Mouse (Mus musculus) kidney, postnatal 0 days (tissue): ENCODE measurements around the gene Grm7. TPM values are rescaled to one million over a fixed set of nuclear protein-coding genes. Genes with fewer than 3 reads are reported as not detected.
A peak's percentile ranks its signal among the peaks of the same experiment; 100 is the strongest.

Experiments
- ATAC-seq: fragments of 200-750 bp; cut with Nextera tagmentation; replicated peaks from 2 replicates; pipeline ENCODE4 v1.8.0; 2017; ENCODE audit warnings: low read depth, moderate number of reproducible peaks, moderate TSS enrichment, moderate library complexity; ENCODE audit not compliant: low FRiP score
- DNase-seq: peaks from one replicate; pipeline ENCODE4 v3.0.0-alpha.2; 2016; ENCODE audit warnings: low spot score
- H3K27ac ChIP-seq: fragments of 300-500 bp; sonication (generic); 2 replicates; pipeline ENCODE4 v1.5.1; 2014; ENCODE audit warnings: mild to moderate bottlenecking
- H3K27me3 ChIP-seq: fragments of 300-500 bp; sonication (generic); 2 replicates; pipeline ENCODE4 v1.6.1; 2014; ENCODE audit warnings: low read length, mixed read lengths; ENCODE audit not compliant: insufficient read depth
- H3K36me3 ChIP-seq: fragments of 300-500 bp; sonication (generic); 2 replicates; pipeline ENCODE4 v1.6.1; 2014; ENCODE audit warnings: low read length, mixed read lengths; ENCODE audit not compliant: insufficient read depth
- H3K4me1 ChIP-seq: fragments of 300-500 bp; sonication (generic); replicated peaks from 2 replicates; pipeline ENCODE4 v1.6.1; 2014; ENCODE audit warnings: antibody characterized with exemption, low read length, mixed read lengths; ENCODE audit not compliant: insufficient read depth
- H3K4me2 ChIP-seq: fragments of 300-500 bp; sonication (generic); 2 replicates; pipeline ENCODE4 v1.6.1; 2014; ENCODE audit warnings: mild to moderate bottlenecking, low read length, moderate library complexity, mixed read lengths
- H3K4me3 ChIP-seq: fragments of 300-500 bp; sonication (generic); replicated peaks from 2 replicates; pipeline ENCODE4 v1.5.1; 2014; ENCODE audit warnings: low read depth, low read length
- H3K9ac ChIP-seq: fragments of 300-500 bp; sonication (generic); 2 replicates; pipeline ENCODE4 v1.6.1; 2014; ENCODE audit warnings: low read depth, low read length
- H3K9me3 ChIP-seq: fragments of 300-500 bp; sonication (generic); replicated peaks from 2 replicates; pipeline ENCODE4 v1.6.1; 2016; ENCODE audit warnings: low read length, inconsistent platforms, mixed read lengths
- CTCF ChIP-seq: IDR thresholded peaks from 2 replicates; pipeline ENCODE4 v1.5.1; 2016; ENCODE audit warnings: antibody characterized with exemption, low read depth, mild to moderate bottlenecking, moderate library complexity
- WGBS: fragments of 180-500 bp; shearing (Covaris S2); extraction: QIAGEN DNeasy Blood & Tissue Kit; methylation state at CpG from one replicate; pipeline ENCODE4 v1.1.7; 2014; 5-methylcytosine and 5-hydroxymethylcytosine counted together
- polyA plus RNA-seq: library from polyadenylated mRNA; unstranded; fragments of >200 nt; fragmentation: Nextera tagmentation; extraction: Ambion mirVana; gene quantifications from 2 replicates; pipeline ENCODE4 v1.2.1, GENCODE M21; 2015

Grm7 gene
- polyA plus RNA-seq, 1 experiment from 2014 or later, result 2.3 TPM

DNA sequence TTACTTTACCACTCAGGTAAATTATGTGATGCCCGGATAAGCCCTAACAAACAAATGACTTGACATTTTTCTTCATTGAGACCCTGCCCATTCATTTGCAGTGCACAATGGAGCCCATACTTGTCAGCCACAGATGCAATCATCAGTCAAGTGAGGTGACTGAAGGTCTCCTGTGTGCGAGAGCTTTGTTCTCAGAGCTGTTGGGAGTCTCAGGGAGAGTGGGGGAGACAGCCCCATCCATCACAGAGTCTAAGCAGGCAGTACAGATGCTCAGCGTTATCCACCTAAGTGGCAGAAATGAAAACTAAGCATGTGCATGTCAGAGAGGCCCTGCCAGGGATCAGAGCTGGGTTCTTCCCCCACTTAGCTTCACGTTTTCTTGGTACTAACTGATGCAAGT, 631.3 kb downstream of the Grm7 start:
- no peaks in the 10 kb centered on the region for H3K9me3 ChIP-seq
- H3K4me2 ChIP-seq, result no peak overlapping the region
- 45% methylated on average over 4 of the region's 4 CpGs for WGBS
- H3K4me1 ChIP-seq, result no peaks in the 10 kb centered on the region
- TF ChIP-seq CTCF, result no peak
- ATAC-seq (no peak), DNase-seq (no peak)
- no peak overlapping the region for H3K27ac ChIP-seq
- no peak overlapping the region for H3K4me3 ChIP-seq
- no peaks in the 10 kb centered on the region for H3K27me3 ChIP-seq
- no peak overlapping the region for H3K9ac ChIP-seq
- no peaks in the 10 kb centered on the region for H3K36me3 ChIP-seq

DNA sequence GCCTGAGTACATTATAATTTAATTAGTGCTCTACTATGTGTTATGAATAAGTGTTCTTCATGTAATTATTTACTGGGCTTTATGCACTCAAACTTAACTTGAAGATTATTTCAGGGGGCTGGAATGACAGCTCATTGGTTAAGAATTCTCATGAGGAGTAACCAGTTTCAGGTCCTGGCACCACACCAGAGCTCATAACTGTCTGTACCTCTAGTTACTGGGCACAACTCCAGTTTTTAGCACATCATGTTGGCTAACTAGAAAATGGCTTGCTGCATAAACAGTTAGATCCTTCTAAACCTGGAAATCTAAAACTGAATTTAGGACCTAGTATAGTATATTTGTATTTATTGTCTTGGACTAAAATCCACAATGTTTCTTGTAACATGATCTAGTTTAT, 633.1 kb downstream of the Grm7 start:
- H3K27me3 ChIP-seq, result no peaks in the 10 kb centered on the region
- no peak overlapping the region for H3K27ac ChIP-seq
- no peaks in the 10 kb centered on the region for H3K4me1 ChIP-seq
- DNase-seq, result no peak
- H3K36me3 ChIP-seq, result no peaks in the 10 kb centered on the region
- TF ChIP-seq CTCF, result no peak
- no peak for ATAC-seq
- no peak overlapping the region for H3K4me3 ChIP-seq
- H3K9ac ChIP-seq, result no peak overlapping the region
- H3K9me3 ChIP-seq, result no peaks in the 10 kb centered on the region
- H3K4me2 ChIP-seq, result no peak overlapping the region

GRCm38 (mm10) chr6:111293505-111294001, 648.2 kb downstream of the Grm7 start:
- no peak overlapping the region for H3K4me2 ChIP-seq
- no peak overlapping the region for H3K4me3 ChIP-seq
- 78% methylated on average over 5 of the region's 5 CpGs for WGBS
- ATAC-seq (no peak), DNase-seq (no peak)
- TF ChIP-seq CTCF, result no peak
- no peaks in the 10 kb centered on the region for H3K9me3 ChIP-seq
- H3K36me3 ChIP-seq, result no peaks in the 10 kb centered on the region
- no peaks in the 10 kb centered on the region for H3K4me1 ChIP-seq
- no peak overlapping the region for H3K9ac ChIP-seq
- no peak overlapping the region for H3K27ac ChIP-seq
- no peaks in the 10 kb centered on the region for H3K27me3 ChIP-seq

DNA sequence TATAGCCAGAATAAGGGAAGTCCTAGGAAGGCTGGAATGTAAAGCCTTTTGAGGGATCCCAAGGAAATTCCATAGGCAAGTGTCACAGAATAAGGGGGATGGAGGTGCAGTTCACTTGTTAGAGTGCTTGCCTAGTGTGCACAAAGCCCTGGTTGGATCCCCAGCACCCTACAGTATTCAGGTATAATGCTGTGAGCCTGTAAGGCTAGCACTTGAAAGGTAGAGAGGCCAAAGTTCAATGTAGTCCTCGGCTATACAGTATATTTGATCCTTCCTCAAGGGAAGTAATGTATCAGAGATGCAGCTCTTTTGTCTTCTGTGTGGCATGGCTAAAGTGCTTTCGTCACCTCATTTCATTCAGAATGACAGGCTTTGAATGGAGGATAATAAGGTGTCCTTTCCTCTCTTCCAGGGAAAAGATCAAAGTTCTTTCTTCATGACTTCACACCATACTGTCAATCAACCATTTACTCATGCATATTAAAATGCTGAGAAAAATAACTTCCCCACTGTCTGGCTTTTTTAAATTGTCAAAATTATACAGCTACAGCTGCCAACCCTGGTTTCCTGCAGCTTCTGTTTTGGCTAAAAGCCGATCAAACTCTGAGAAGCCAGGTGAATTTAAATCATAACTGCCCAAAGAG, 658.7 kb downstream of the Grm7 start:
- H3K4me3 ChIP-seq, result no peak overlapping the region
- 62% methylated on average over 3 of the region's 3 CpGs for WGBS
- no peak for TF ChIP-seq CTCF
- no peaks in the 10 kb centered on the region for H3K36me3 ChIP-seq
- DNase-seq, result no peak
- ATAC-seq, result no peak
- no peak overlapping the region for H3K9ac ChIP-seq
- H3K4me1 ChIP-seq, result no peaks in the 10 kb centered on the region
- H3K27me3 ChIP-seq, result no peaks in the 10 kb centered on the region
- H3K9me3 ChIP-seq, result no peaks in the 10 kb centered on the region
- H3K27ac ChIP-seq, result no peak overlapping the region
- H3K4me2 ChIP-seq, result no peak overlapping the region

GRCm38 (mm10) chr6:111361681-111362080, 716.3 kb downstream of the Grm7 start:
- WGBS, result 45% methylated on average over 1 of the region's 1 CpGs
- Histone ChIP-seq H3K9ac (no peak overlapping the region), H3K4me3 (no peak overlapping the region), H3K27me3 (no peaks in the 10 kb centered on the region), H3K4me2 (no peak overlapping the region), H3K9me3 (no peaks in the 10 kb centered on the region), H3K36me3 (no peaks in the 10 kb centered on the region), H3K27ac (no peak overlapping the region), H3K4me1 (no peaks in the 10 kb centered on the region)
- DNase-seq, result peak; percentile 72
- no peak for ATAC-seq
- no peak for TF ChIP-seq CTCF

GRCm38 (mm10) chr6:111368111-111368510, 722.7 kb downstream of the Grm7 start:
- H3K4me3 ChIP-seq, result no peak overlapping the region
- 85% methylated on average over 3 of the region's 3 CpGs for WGBS
- no peak overlapping the region for H3K27ac ChIP-seq
- DNase-seq (no peak), ATAC-seq (no peak)
- H3K4me2 ChIP-seq, result no peak overlapping the region
- H3K9ac ChIP-seq, result no peak overlapping the region
- H3K4me1 ChIP-seq, result no peaks in the 10 kb centered on the region
- H3K9me3 ChIP-seq, result no peaks in the 10 kb centered on the region
- no peaks in the 10 kb centered on the region for H3K36me3 ChIP-seq
- no peaks in the 10 kb centered on the region for H3K27me3 ChIP-seq
- TF ChIP-seq CTCF, result no peak

DNA sequence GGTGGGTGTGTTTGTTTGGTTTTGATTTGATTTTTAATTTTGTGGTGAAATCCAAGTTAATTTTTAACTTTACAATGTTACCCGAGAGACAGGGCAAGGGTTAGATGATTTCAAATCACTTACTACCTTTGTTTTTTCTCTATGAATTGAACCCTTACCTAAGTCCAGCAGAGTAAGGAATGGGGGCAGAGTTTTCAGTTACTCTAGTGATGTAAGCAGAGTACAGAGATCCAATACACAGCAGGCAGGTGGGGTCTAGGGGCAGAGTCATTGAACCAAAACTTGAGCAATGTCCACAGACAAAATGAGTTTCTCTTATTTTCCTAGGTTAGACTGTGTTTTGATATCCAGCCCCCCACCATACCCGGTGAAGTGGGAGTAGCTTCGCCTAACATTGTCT, 723.2 kb downstream of the Grm7 start:
- no peak for TF ChIP-seq CTCF
- H3K36me3 ChIP-seq, result no peaks in the 10 kb centered on the region
- no peak overlapping the region for H3K4me2 ChIP-seq
- no peaks in the 10 kb centered on the region for H3K9me3 ChIP-seq
- H3K4me1 ChIP-seq, result no peaks in the 10 kb centered on the region
- peak overlapping the region; percentile 31; the same call in 1 of the 2 replicates for H3K27ac ChIP-seq
- no peak overlapping the region for H3K4me3 ChIP-seq
- ATAC-seq, result peak; percentile 87
- WGBS, result 49% methylated on average over 3 of the region's 3 CpGs
- DNase-seq, result peak; percentile 59
- no peak overlapping the region for H3K9ac ChIP-seq
- no peaks in the 10 kb centered on the region for H3K27me3 ChIP-seq
